Mouse (Mus musculus): ENCODE measurements at regions not wholly inside any gene's neighbourhood (a gene's known extent, or its start where the extent isn't known, plus 50 kb on each side); places are given as distances from the start of the nearest gene placed in this dataset.
"Not testable (repeated sequence)": the region's sequence is repeated elsewhere in the genome, so short reads cannot be mapped to it uniquely, and the experiment has no call there.

DNA sequence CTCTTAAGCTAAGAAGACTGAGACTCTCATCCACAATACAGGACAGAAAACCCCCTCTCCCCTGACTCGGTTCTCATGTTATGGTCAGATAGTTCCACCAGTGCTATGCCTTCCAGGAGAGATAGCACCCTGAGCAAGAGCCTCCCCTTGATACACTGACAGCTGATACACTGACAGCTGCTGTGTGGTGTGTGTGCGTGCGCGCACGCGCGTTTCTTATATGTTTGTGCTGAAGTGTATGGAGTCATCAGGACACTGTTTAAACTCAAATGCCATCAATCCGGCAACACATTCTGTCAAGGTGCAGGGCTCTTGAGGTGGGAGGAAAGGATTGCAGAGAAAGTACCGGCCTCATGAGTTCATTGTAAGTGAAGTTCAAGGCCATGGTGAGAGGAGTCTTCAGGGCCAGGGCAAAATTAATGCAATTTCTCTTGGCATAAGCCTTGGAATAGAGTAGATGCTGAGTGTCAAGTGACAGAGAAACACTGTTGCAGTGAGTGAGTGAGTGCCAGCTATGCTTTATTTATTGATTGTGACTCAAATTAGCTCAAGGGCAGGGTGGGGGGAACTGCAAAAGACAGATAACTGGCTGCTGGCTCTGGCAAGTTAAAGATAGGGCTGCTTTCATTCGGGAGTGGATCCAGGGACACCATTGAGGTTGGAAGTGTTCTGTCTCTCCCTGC, 412.4 kb upstream of the Ercc4 start:
- intact Hi-C loops (cut with DNase I), result no loop called here
- no peak for DNase-seq

DNA sequence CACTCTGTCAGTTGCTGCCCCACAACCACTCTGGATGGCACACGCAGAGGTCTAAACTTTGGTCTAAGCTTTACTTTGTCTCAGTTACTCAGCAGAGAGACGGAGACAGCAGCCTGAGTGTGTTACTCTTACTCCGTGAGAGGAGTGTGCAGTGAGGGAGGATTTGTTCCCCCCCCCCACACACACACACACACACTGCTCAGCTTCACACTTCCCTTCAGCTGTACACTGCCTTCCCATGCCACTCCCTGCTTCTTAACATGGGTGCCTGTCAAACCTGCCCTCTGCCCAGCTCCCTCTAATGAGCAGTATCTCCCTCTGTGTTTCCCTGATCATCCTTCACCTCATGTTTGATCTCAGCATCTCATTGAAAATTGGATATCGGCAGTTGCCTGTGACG, 409.9 kb upstream of the Ercc4 start:
- no peak for DNase-seq
- intact Hi-C loops (cut with DNase I), result no loop called here

DNA sequence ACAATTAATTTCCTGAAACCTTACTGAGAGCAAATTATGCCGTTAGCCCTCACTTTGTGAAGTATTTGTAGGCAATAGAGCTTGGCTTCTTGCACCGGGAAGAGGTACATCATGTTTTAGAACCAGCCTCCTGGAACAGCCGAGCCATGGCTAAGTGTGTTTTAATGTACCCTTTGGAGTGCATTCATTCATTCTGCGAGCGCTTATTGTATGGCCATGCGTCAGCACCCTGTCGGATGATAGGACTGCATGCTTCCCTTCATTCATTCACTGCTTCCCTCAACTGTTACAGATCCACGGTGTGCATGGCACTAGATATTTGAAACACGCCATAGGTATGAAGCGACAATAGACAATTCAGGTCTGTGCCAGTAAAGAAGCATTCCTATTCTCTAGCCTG, 409.4 kb upstream of the Ercc4 start:
- intact Hi-C loops (cut with DNase I), result no loop called here
- DNase-seq, result no peak

DNA sequence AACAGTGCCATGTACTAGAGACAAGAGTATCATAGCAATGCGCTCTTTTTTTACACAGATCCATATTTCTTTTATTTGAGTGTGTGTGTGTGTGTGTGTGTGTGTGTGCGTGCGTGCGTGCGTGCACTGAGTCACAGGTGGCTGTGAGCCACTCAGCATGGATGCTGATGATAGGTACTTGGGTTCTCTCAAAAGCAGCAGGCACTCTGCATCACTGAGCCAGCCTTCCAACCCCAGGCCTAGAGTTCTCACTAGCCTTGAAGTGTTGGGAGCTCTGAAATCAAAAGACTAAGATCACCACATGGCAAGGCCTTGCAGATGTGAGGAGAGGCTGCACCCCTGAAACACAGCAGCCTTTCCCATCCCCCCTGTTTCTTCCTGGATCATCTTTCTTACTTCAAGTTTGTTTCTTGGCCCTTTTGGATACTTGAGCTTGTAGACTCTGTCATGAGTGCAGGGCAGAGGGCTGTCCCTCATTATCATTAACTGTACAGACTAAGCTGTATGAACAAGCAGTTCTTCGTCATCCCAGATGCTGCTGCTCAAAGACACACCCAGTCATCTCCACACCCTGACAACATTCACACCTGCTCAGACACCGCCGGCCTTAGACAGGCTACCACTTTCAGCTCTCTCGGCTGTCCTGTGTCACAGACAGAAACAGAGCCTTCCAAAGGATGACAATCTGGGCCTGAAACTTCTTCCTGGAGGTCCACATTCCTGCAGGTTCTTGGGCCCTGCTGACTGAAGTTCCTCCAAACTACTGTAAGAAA, 405.5 kb upstream of the Ercc4 start:
- intact Hi-C loops (cut with DNase I), result no loop called here
- no peak for DNase-seq

DNA sequence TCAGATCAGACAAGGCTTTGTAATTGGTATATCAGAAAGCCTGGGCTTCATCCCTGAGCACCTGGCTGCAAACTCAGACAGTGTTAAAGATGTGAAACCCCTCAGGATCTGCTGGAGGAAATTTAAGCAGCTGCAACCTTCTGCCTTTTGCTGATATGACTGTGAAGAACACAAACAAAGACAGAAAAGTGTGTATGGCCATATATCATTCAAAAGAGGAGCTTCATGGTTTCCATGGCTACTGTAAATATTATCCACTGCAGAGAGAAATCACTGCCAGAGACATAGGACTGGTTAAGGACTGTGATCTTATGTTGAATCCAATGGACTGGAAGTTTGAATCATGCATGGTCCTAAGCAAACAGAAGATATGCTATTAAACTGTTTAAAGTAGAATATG, 402.6 kb upstream of the Ercc4 start:
- DNase-seq, result no peak
- intact Hi-C loops (cut with DNase I), result no loop called here

DNA sequence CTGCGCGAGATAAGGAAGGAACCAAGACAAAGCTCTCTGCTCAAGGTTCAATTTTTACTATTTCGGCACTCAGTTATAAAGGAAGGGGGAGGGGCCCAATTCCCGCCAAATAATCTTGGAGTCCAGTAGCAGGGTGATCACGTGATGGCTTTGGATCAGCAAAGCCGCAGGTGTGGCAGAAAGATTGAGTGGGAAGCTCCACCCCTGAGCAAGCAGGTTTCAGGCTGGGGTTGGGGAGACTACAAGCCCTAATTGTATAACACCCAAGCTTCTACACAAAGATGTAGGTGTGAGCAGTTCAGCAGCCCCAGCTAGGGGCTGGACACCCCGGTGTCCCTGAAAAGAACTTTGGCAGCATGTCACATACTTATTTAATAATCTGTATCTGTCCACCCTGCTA, 388.1 kb upstream of the Ercc4 start:
- DNase-seq; intact Hi-C loops (cut with DNase I): not testable (repeated sequence)

DNA sequence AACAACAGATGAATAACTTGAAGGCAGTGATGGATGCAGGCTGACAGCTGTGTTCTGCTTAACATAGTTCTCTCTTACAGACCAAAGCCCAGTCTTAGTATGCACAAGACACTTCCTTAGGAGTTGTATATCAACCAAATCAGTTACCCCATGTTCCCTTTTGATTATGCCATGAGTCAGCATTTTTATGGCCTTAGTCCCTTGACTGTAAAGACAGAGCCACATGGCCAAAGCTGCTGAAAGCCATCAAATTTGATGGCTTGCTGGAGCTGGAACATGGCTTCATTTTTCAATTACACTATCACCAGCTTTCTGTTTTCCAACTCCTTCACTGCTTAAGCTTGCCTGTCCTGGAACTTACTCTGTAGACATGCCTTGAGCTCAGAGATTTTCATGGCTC, 383.4 kb upstream of the Ercc4 start:
- intact Hi-C loops (cut with DNase I), result no loop called here
- DNase-seq, result no peak

DNA sequence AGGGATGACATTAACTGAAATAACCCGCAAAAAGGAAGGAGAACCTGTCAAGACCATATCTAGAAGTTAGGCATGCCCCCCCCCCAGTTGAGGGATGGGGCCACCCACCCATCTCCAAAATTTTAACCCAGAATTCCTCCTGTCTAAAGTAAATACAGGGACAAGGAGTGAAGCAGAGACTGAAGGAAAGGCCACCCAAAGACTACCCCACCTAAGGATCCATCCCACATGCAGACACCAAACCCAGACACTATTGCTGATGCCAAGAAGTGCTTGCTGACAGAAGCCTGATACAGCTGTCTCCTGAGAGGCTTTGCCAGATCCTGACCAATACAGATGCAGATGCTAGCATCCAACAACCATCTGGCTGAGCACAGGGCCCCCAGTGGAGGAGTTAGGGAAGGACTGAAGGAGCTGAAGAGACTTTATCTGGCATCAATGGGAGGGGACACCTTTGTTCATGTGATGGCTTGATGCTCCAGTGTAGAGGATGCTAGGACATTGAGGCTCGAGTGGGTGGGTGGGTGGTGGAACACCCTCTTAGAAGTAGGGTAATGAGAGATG, 379.2 kb upstream of the Ercc4 start:
- intact Hi-C loops (cut with DNase I); DNase-seq: not testable (repeated sequence)

DNA sequence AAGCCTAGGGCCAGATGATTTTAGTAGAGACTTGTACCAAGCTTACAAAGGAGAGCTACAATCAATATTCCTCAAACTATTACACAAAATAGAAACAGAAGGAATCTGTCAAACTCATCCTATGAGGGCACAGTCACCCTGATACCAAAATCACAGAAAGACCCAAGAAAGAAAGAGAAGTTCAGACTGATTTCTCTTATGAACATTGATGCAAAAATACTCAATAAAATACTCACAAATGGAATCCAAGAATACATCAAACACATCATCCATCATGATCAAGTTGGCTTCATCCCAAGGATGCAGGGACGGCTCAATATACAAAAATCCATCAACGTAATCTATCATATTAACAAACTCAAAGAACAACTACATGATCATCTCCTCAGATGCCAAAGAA, 377.9 kb upstream of the Ercc4 start:
- intact Hi-C loops (cut with DNase I), result no loop called here
- no peak for DNase-seq

DNA sequence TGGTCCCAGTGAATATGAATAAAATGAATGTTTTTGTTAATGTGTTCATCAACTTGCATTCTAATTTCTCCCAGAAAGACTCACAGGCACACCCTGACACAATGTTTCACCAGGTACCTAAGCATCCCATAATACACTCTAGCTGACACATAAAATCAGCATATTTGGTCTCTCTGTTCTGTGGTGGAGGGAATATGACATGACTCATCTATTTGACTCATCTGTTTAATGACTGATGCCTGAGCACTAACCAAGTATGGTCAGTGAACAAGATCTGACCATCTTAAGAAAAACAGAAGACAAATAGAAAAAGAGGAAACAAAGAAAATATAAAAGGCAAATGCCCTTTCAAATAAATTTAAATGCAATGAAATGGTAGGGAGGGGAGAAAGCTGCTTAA, 367.0 kb upstream of the Ercc4 start:
- intact Hi-C loops (cut with DNase I), result no loop called here

DNA sequence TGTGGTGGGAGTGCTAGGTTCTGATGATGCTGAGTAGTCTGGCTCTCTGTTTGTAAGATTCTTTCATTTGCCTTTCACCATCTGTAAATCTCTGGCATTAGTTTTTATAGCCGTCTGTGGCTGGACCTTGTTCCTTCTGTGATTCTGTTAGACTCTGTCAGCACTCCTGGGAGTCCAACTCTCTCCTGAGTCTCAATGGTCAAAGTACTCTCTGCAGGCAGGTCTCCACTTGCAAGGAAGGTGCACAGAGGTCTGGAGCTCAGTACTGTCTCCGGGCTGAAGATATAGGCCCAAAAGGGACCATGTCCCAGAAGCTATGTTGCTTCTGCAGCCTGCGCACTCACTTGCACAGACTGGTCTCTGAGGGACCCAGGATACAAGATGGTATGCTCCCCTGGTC, 356.3 kb upstream of the Ercc4 start:
- no peak for DNase-seq
- intact Hi-C loops (cut with DNase I), result no loop called here

More for the DNA sequence above, 367.0 kb upstream of the Ercc4 start:
- DNase-seq, result no peak

DNA sequence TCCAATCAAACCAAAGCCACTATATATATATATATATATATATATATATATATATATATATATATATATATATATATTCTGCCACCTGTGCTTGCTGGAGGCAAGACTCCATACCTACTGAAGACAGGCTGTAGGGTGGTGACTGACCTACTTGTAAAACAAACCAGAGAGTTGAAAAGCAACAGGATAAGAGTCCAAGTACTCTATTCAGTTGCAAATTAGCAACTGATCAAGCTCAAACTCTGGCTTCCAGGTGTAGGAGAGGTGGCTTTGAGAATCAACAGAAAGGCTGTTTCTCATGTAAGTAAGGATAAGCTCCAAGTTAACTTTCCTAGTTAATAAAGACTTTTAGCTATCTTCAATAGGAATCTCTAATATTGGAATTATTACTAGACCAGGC, 355.1 kb upstream of the Ercc4 start:
- no peak for DNase-seq
- intact Hi-C loops (cut with DNase I), result no loop called here

DNA sequence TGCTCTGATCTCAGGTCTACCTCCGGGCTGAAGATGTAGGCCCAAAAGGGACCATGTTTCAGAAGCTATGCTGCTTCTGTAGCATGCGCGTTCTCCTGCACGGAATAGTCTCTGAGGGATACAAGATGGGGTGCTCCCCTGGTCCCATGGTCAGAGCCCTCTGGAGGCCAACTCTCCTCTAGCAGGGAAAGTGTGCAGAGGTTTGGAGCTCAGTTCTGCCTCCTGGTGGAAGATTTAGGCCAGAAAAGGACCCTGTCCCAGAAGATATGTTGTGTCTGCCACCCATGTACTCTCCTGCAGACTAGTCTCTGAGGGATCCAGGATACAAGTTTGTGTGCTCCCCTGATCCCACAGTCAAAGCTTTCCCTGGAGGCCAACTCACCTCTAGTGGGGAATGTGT, 350.9 kb upstream of the Ercc4 start:
- DNase-seq, result no peak
- intact Hi-C loops (cut with DNase I), result no loop called here

DNA sequence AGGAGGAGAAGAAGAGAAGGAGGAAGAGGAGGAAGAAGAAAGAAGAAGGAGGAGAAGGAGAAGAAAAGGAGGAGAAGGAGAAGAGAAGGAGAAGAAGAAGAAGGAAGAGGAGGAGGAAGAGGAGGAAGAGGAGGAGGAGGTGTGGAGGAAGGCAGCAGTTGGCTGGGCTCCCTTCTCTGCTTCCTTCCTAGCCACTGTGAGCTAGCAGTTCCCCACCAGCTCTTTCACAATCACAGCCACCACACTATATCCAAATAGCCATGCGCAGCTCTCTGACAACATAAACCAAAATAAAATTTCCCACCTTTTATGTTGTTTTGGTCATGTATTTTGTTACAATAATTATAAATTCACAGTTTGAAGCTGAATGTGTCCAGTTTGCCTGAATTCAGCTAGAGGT, 345.3 kb upstream of the Ercc4 start:
- no peak for DNase-seq
- intact Hi-C loops (cut with DNase I), result no loop called here

DNA sequence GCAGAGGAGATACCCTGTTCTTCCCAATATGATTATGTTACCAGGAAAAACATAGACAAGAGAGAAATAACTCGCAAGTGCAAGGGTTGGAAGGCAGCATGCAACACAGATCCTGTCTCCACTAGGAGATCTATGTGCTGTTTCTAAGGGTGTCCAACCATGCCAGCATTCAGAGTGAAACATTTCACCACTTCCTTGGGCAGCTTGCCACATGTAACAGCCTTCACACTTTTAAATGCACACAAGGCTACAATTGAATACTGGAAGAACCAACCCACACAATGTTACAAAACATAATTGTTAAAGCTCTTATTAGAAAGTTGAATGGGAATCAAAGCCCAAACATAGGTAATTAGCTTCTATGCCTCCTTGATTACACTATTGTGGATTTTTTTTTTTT, 344.9 kb upstream of the Ercc4 start:
- intact Hi-C loops (cut with DNase I), result no loop called here
- no peak for DNase-seq

DNA sequence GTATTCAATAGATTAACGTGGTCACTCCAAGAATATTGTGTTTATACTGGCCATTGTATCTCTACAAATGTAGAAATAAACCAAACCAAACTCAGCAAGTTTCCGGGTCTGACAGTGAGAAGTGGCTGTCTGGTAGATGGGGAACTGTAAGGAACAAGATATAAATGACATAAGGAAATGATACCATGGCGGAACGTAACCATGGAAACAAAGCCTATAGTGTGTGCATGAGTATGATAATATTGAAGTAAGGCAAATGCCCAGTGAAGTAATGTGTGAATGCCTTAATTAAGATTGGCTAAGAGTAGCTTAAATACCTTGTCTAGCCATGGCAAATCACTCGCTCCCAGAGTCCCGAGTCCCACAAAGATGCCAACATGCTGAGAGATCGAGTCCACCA, 342.6 kb upstream of the Ercc4 start:
- intact Hi-C loops (cut with DNase I), result no loop called here
- DNase-seq, result no peak

DNA sequence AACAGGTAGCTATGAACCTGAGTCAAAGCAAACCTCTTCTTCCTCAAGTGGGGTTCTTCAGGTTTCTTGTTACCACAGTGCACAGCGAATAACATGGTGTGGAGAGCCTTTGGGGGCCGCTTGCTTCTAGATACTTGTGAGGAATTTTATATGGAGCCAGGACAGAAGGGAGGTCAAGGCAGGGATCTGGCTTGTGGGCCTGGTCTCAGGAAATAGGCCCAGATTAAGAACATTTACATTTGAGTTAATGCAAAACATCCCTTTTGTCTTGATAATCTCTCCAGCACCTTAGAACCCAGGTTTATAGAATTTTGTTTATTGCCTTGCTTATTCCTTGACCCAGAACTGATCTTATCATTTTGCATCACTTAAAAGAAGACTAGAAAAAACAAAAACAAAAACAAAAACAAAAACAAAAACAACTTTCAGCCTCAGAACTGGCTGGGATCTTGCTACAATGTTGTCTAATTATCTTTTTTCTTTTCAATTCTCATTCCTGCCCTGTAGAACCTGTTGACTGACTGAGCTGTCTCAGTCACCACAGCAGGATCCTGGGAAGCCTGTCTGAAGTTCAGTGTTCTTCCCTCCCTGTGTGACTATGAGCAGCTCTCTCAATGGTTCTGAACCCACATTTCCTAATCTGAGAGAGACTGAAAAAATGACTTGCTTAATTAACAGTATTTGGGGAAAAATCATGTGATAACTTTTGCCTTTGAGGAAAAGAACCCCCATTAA, 341.2 kb upstream of the Ercc4 start:
- intact Hi-C loops (cut with DNase I), result no loop called here
- DNase-seq, result no peak

DNA sequence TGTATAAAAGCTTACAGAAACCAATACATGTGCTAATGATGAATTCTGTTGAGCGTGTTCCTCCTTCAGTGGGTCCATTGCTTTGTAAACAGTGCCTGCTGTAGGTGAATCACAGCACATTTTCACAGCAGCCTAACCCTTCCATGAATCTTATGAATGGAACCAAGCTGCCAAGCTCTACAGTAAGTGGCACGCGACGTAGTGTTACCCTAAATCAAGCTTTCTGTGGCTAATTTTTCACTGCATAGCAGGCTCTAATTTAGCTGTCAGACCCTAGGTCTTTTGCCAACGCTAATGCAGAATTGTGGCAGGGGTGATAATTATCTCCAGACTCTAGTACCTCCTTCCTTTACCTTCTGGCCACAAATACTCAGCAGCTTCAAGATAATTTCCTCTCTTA, 339.0 kb upstream of the Ercc4 start:
- intact Hi-C loops (cut with DNase I), result no loop called here

DNA sequence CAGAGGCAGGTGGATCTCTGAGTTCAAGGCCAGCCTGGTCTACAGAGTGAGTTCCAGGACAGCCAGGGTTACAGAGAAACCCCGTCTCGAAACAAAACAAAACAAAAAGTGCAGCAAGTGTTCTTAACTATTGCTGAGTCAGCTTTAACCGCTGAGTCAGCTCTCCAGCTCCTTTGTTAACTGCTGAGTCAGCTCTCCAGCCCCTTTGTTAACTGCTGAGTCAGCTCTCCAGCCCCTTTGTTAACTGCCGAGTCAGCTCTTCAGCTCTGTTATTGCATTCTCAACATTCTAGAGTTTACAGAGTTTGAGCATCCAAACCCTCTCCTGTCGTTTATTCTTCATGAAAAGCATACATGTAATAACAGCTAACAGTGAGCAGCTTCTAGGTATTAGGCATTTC, 336.9 kb upstream of the Ercc4 start:
- no peak for DNase-seq
- intact Hi-C loops (cut with DNase I), result no loop called here

More for the DNA sequence above, 339.0 kb upstream of the Ercc4 start:
- DNase-seq, result no peak

DNA sequence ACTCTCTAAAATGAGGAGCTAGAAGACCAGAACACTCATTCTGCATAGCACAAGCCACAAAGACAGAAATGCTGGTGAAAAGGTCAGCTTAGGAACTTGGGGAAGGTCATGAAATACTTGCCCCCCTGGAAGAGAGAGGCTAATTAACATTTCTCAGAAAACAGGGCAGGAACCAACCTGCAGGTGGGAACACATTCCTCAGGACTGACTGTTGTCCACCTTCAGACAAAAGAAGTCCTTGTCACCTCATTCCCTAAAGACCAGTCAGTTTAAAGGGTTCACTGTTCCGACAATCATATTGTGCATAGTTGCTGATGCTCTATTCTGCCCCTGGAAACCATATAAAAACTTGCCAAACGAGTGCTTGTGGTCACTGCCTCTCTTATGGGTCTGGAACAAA, 333.6 kb upstream of the Ercc4 start:
- DNase-seq, result no peak
- intact Hi-C loops (cut with DNase I), result no loop called here

DNA sequence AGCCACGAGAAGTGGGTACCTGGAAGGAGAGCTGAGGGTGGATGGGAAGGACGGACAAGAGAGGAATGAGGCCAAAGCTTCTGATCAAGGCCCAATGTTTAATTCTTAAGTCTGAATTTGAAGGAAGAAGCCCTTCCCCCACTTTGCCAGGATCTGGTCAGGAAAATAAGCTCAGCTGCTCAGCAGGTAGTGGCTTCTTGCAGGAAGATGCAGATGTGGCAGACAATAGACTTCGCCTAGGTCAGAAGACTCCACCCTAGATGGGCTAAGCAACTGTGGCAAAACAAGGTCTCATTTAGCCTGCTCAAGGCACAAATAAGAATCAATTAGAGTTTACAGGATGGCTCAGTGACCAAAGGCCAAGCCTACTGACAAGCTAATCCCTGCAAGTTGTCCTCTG, 330.4 kb upstream of the Ercc4 start:
- no peak for DNase-seq
- intact Hi-C loops (cut with DNase I), result no loop called here

DNA sequence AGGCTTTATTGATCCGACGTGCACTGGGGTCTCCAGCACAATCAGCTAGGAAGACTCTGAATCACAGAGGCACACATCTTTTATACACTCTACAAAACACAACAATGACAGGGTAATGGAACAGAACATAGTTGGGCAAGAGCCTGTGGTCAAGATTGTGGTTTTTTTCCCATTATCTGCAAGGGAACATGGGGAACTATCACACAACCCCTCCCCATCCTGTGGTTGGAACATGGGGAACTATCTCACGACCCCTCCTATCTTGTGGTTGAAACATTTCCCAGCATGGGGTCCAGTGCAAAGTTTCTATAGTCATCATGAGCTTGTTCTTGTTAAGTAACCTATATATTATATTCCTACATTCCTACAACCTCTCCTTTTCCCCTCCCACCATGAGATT, 328.8 kb upstream of the Ercc4 start:
- intact Hi-C loops (cut with DNase I), result no loop called here
- no peak for DNase-seq

Data from heart, postnatal 36 days (tissue).